Mouse (Mus musculus) kidney, postnatal 0 days (tissue): ENCODE data around the gene Mien1. TPM values are rescaled to one million over a fixed set of nuclear protein-coding genes. Genes with fewer than 3 reads are reported as not detected.

Source experiments
- ATAC-seq: fragments of 200-750 bp; cut with Nextera tagmentation; replicated peaks from 2 replicates; pipeline ENCODE4 v1.8.0; 2017; ENCODE audit warnings: low read depth, moderate number of reproducible peaks, moderate TSS enrichment, moderate library complexity; ENCODE audit not compliant: low FRiP score
- DNase-seq: peaks from one replicate; pipeline ENCODE4 v3.0.0-alpha.2; 2016; ENCODE audit warnings: low spot score
- H3K27ac ChIP-seq: fragments of 300-500 bp; sonication (generic); 2 replicates; pipeline ENCODE4 v1.5.1; 2014; ENCODE audit warnings: mild to moderate bottlenecking
- H3K27me3 ChIP-seq: fragments of 300-500 bp; sonication (generic); 2 replicates; pipeline ENCODE4 v1.6.1; 2014; ENCODE audit warnings: low read length, mixed read lengths; ENCODE audit not compliant: insufficient read depth
- H3K36me3 ChIP-seq: fragments of 300-500 bp; sonication (generic); 2 replicates; pipeline ENCODE4 v1.6.1; 2014; ENCODE audit warnings: low read length, mixed read lengths; ENCODE audit not compliant: insufficient read depth
- H3K4me1 ChIP-seq: fragments of 300-500 bp; sonication (generic); replicated peaks from 2 replicates; pipeline ENCODE4 v1.6.1; 2014; ENCODE audit warnings: antibody characterized with exemption, low read length, mixed read lengths; ENCODE audit not compliant: insufficient read depth
- H3K4me2 ChIP-seq: fragments of 300-500 bp; sonication (generic); 2 replicates; pipeline ENCODE4 v1.6.1; 2014; ENCODE audit warnings: mild to moderate bottlenecking, low read length, moderate library complexity, mixed read lengths
- H3K4me3 ChIP-seq: fragments of 300-500 bp; sonication (generic); replicated peaks from 2 replicates; pipeline ENCODE4 v1.5.1; 2014; ENCODE audit warnings: low read depth, low read length
- H3K9ac ChIP-seq: fragments of 300-500 bp; sonication (generic); 2 replicates; pipeline ENCODE4 v1.6.1; 2014; ENCODE audit warnings: low read depth, low read length
- H3K9me3 ChIP-seq: fragments of 300-500 bp; sonication (generic); replicated peaks from 2 replicates; pipeline ENCODE4 v1.6.1; 2016; ENCODE audit warnings: low read length, inconsistent platforms, mixed read lengths
- CTCF ChIP-seq: IDR thresholded peaks from 2 replicates; pipeline ENCODE4 v1.5.1; 2016; ENCODE audit warnings: antibody characterized with exemption, low read depth, mild to moderate bottlenecking, moderate library complexity
- WGBS: fragments of 180-500 bp; shearing (Covaris S2); extraction: QIAGEN DNeasy Blood & Tissue Kit; methylation state at CpG from one replicate; pipeline ENCODE4 v1.1.7; 2014; 5-methylcytosine and 5-hydroxymethylcytosine counted together
- polyA plus RNA-seq: library from polyadenylated mRNA; unstranded; fragments of >200 nt; fragmentation: Nextera tagmentation; extraction: Ambion mirVana; gene quantifications from 2 replicates; pipeline ENCODE4 v1.2.1, GENCODE M21; 2015

The Mien1 gene
- polyA plus RNA-seq, 1 experiment from 2014 or later = 155 TPM

- no peaks in the 10 kb centered on the region for H3K27me3 ChIP-seq
- no peak for ATAC-seq
- no peak overlapping the region for H3K4me3 ChIP-seq
- H3K4me2 ChIP-seq = no peak overlapping the region
- no peak overlapping the region for H3K27ac ChIP-seq
- H3K9me3 ChIP-seq = no peaks in the 10 kb centered on the region
- H3K9ac ChIP-seq = no peak overlapping the region
- no peaks in the 10 kb centered on the region for H3K36me3 ChIP-seq
- TF ChIP-seq CTCF = no peak
- no peaks in the 10 kb centered on the region for H3K4me1 ChIP-seq
- WGBS = 55% methylated on average over 4 of the region's 4 CpGs
- no peak for DNase-seq
Measured at GRCm38 (mm10) chr11:98472696-98473095, 33.9 kb upstream of the Mien1 start.

DNA sequence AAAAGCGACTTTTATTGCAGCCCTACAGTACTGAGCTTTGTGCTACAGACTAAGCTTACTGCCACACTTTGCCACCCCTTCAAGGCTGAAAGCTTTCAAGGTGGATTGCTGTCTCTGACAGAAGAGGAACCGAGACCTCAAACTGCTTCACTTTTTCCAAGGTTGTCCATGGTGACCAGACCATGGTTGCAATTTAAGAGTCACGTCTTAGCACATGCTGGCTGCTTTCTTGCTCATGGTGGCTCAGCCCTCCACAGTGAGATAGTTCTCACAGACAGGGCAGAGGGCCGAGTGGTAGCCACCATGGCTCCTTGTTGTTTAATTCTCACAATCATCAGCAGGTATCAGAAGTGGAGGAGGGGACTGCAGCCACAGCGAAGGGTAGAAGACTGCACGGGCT is 32.0 kb upstream of the Mien1 start:
- no peak overlapping the region; the same call in 1 of the 2 replicates for H3K27ac ChIP-seq
- H3K4me2 ChIP-seq = no peak overlapping the region
- H3K9me3 ChIP-seq = no peaks in the 10 kb centered on the region
- no peak overlapping the region for H3K4me3 ChIP-seq
- H3K4me1 ChIP-seq = no peaks in the 10 kb centered on the region
- no peak for TF ChIP-seq CTCF
- H3K27me3 ChIP-seq = no peaks in the 10 kb centered on the region
- no peak overlapping the region for H3K9ac ChIP-seq
- no peak for ATAC-seq
- no peaks in the 10 kb centered on the region for H3K36me3 ChIP-seq
- 71% methylated on average over 6 of the region's 6 CpGs for WGBS
- no peak for DNase-seq

- DNase-seq = no peak
- Histone ChIP-seq H3K4me3 (no peak overlapping the region), H3K27me3 (no peaks in the 10 kb centered on the region), H3K4me1 (no peaks in the 10 kb centered on the region), H3K36me3 (no peaks in the 10 kb centered on the region), H3K27ac (peak overlapping the region; percentile 47; the same call in 1 of the 2 replicates), H3K9ac (no peak overlapping the region), H3K4me2 (no peak overlapping the region), H3K9me3 (no peaks in the 10 kb centered on the region)
- 49% methylated on average over 22 of the region's 22 CpGs for WGBS
- TF ChIP-seq CTCF = no peak
- no peak; the same call in 1 of the 2 replicates for ATAC-seq
Measured at GRCm38 (mm10) chr11:98469761-98470714, 31.2 kb upstream of the Mien1 start.

GRCm38 (mm10) chr11:98464516-98464915 is 25.7 kb upstream of the Mien1 start:
- H3K4me2 ChIP-seq = no peak overlapping the region
- WGBS = 77% methylated on average over 6 of the region's 6 CpGs
- no peaks in the 10 kb centered on the region for H3K27me3 ChIP-seq
- ATAC-seq (no peak), DNase-seq (no peak)
- no peaks in the 10 kb centered on the region for H3K4me1 ChIP-seq
- H3K9me3 ChIP-seq = no peaks in the 10 kb centered on the region
- no peak overlapping the region for H3K9ac ChIP-seq
- TF ChIP-seq CTCF = no peak
- H3K27ac ChIP-seq = no peak overlapping the region
- no peak overlapping the region for H3K4me3 ChIP-seq
- no peaks in the 10 kb centered on the region for H3K36me3 ChIP-seq

GRCm38 (mm10) chr11:98463911-98464310 is 25.1 kb upstream of the Mien1 start:
- ATAC-seq = no peak
- WGBS = 91% methylated on average over 9 of the region's 9 CpGs

DNA sequence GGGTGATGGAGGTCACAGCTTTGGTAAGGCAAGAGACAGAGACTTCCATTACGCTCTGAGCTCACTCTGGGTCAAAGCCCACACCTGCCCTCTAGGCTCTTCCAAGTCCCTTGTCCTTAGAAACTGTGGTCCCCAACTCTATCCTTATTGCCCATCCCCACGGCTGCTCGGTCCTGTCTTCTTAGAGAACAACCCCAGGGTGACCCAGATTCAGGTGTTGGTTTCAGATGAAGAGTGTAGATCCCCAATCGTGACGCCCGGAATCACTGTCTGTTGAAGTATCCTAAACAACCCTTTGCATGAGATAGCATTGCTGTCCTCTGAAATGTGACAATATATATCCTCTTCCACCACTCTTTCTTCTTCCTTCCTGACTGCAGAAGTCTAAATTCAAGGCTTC is 23.5 kb upstream of the Mien1 start:
- ATAC-seq (no peak), DNase-seq (no peak)
- H3K27ac ChIP-seq = no peak overlapping the region
- WGBS = 91% methylated on average over 6 of the region's 6 CpGs
- no peak overlapping the region for H3K9ac ChIP-seq
- no peaks in the 10 kb centered on the region for H3K4me1 ChIP-seq
- H3K9me3 ChIP-seq = no peaks in the 10 kb centered on the region
- TF ChIP-seq CTCF = no peak
- H3K36me3 ChIP-seq = no peaks in the 10 kb centered on the region
- H3K4me3 ChIP-seq = no peak overlapping the region
- no peaks in the 10 kb centered on the region; the same call in 1 of the 2 replicates for H3K27me3 ChIP-seq
- H3K4me2 ChIP-seq = no peak overlapping the region

More at GRCm38 (mm10) chr11:98463911-98464310, 25.1 kb upstream of the Mien1 start:
- Histone ChIP-seq H3K27me3 (no peaks in the 10 kb centered on the region), H3K4me3 (no peak overlapping the region), H3K9me3 (no peaks in the 10 kb centered on the region), H3K36me3 (no peaks in the 10 kb centered on the region), H3K27ac (no peak overlapping the region), H3K4me1 (no peaks in the 10 kb centered on the region), H3K9ac (no peak overlapping the region), H3K4me2 (no peak overlapping the region)
- DNase-seq = no peak
- no peak for TF ChIP-seq CTCF
